Mouse (Mus musculus) mesoderm, embryonic 11.5 days (tissue): ENCODE data around the gene Gjb4.

ENCODE experiments used
- DNase-seq: peaks from one replicate; pipeline ENCODE4 v3.0.0-alpha.2; 2012; ENCODE audit warnings: low read depth, low spot score

Gene Gjb4

GRCm38 (mm10) chr4:127353951-127354438 is at the start of gene Gjb4:
Gjb4 (minus strand) TSS chr4:127354081.
- no peak for DNase-seq

- peak; percentile 32 for DNase-seq
Measured at GRCm38 (mm10) chr4:127402614-127403013, 48.7 kb upstream of the Gjb4 start.

GRCm38 (mm10) chr4:127402166-127402565 is 48.3 kb upstream of the Gjb4 start:
- no peak for DNase-seq

GRCm38 (mm10) chr4:127400165-127401145 is 46.6 kb upstream of the Gjb4 start:
- DNase-seq, result no peak

- no peak for DNase-seq
Measured at GRCm38 (mm10) chr4:127395591-127395990, 41.7 kb upstream of the Gjb4 start.

- no peak for DNase-seq
Measured at GRCm38 (mm10) chr4:127389645-127390044, 35.8 kb upstream of the Gjb4 start.

- DNase-seq, result no peak
Measured at GRCm38 (mm10) chr4:127377344-127377743, 23.5 kb upstream of the Gjb4 start.

GRCm38 (mm10) chr4:127375541-127376177 is 21.8 kb upstream of the Gjb4 start:
- DNase-seq, result peak; percentile 45

- DNase-seq, result no peak
Measured at GRCm38 (mm10) chr4:127374645-127375044, 20.8 kb upstream of the Gjb4 start.

GRCm38 (mm10) chr4:127373491-127373890 is 19.6 kb upstream of the Gjb4 start:
- DNase-seq, result no peak

GRCm38 (mm10) chr4:127371546-127371945 is 17.7 kb upstream of the Gjb4 start:
- DNase-seq, result no peak

- peak; percentile 39 for DNase-seq
Measured at GRCm38 (mm10) chr4:127370447-127370846, 16.6 kb upstream of the Gjb4 start.

GRCm38 (mm10) chr4:127368379-127368973 is 14.6 kb upstream of the Gjb4 start:
- peak; percentile 74 for DNase-seq

GRCm38 (mm10) chr4:127365834-127366233 is 12.0 kb upstream of the Gjb4 start:
- peak; percentile 29 for DNase-seq

- no peak for DNase-seq
Measured at GRCm38 (mm10) chr4:127365433-127365832, 11.6 kb upstream of the Gjb4 start.

GRCm38 (mm10) chr4:127364431-127364830 is 10.6 kb upstream of the Gjb4 start:
- no peak for DNase-seq

- DNase-seq, result no peak
Measured at GRCm38 (mm10) chr4:127363331-127363730, 9.4 kb upstream of the Gjb4 start.

- no peak for DNase-seq
Measured at GRCm38 (mm10) chr4:127362520-127362919, 8.6 kb upstream of the Gjb4 start.

- peak; percentile 27 for DNase-seq
Measured at GRCm38 (mm10) chr4:127358018-127358417, 4.1 kb upstream of the Gjb4 start, which contains the start of gene Gjb5. Gjb5 (minus strand) TSS chr4:127358181.

- no peak for DNase-seq
Measured at GRCm38 (mm10) chr4:127354506-127355485, 915 bp upstream of the Gjb4 start.

GRCm38 (mm10) chr4:127352594-127352993 is 1.3 kb downstream of the Gjb4 start:
- no peak for DNase-seq
